Mouse (Mus musculus) cortical plate, adult 2 months (tissue): ENCODE measurements around the gene Flnb. TPM values are rescaled to one million over a fixed set of nuclear protein-coding genes. Genes with fewer than 3 reads are reported as not detected.

ENCODE experiments used
- H3K27ac ChIP-seq: fragments of 200-500 bp; 2 replicates; pipeline ENCODE4 v1.5.1; 2012; ENCODE audit warnings: low read length, control low read depth, inconsistent platforms; ENCODE audit not compliant: insufficient read depth
- H3K4me1 ChIP-seq: fragments of 200-500 bp; 2 replicates; pipeline ENCODE4 v1.6.1; 2011; ENCODE audit warnings: low read length; ENCODE audit not compliant: control insufficient read depth, insufficient read depth
- H3K4me3 ChIP-seq: fragments of 200-500 bp; 2 replicates; pipeline ENCODE4 v1.5.1; 2011; ENCODE audit warnings: mild to moderate bottlenecking, low read length, control low read depth; ENCODE audit not compliant: insufficient read depth
- CTCF ChIP-seq: fragments of 200-500 bp; IDR thresholded peaks from 2 replicates; pipeline ENCODE4 v1.5.1; 2011; ENCODE audit warnings: mild to moderate bottlenecking, control low read depth, low read length; ENCODE audit not compliant: insufficient read depth; ENCODE audit errors: extremely low read depth
- POLR2A ChIP-seq: fragments of 200-500 bp; IDR thresholded peaks from 2 replicates; pipeline ENCODE4 v1.6.1; 2011; ENCODE audit warnings: mild to moderate bottlenecking, low read length, control low read depth; ENCODE audit not compliant: insufficient read depth; ENCODE audit errors: extremely low read depth
- polyA plus RNA-seq: library from polyadenylated mRNA; depleted of rRNA; stranded (reverse); fragments of >200 nt; gene quantifications from 2 replicates; pipeline ENCODE4 v1.2.3, GENCODE M21; 2012

Flnb gene
- polyA plus RNA-seq, 1 experiment = 35.4 TPM

DNA sequence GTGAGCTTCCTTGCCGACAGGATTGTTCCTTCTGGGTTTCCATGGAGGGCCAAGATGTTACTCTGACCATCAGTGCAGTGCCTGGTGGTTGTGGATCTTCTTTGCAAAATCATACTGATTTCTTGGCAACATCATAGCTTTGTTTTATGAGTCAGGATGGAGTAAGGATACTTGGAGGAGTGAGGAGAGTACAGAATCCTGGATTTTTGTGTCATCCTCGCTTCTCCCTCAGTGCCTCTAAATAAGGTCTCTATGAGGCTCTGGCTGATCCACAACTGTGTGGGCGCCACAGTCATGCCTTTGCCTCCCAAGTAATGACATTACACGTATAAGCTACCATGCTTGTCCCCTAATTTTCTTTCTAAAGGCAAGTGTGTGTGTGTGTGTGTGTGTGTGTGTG lies 28.9 kb downstream of the Flnb start:
- TF ChIP-seq POLR2A (no peak), CTCF (no peak)
- Histone ChIP-seq H3K4me3 (no peak overlapping the region), H3K4me1 (peaks cover 6% of the 10 kb centered on the region), H3K27ac (no peak overlapping the region)

DNA sequence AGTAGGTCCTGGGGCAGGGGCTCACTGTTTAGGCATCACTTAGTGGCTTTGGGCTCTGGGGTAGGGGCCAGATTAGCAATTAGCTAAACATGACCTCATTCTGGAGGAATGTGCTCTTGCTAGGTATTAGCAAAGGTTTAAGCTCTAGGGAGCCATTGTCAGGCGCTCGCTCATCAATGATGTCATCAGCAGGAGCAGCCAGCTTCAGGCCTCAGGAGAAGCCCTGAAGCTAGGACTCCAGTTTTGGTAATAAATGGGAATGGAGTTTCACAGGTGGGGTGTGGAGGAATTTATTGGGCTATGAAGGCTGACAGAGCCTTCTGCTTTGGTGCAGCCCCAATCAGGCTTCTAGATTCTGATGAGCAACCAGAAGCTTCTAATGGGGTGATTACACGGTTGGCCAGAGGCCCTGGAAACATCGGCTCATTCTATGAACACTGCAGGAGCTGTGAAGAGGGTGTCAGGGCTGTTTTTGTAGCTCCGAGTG lies 30.0 kb downstream of the Flnb start:
- H3K4me1 ChIP-seq = peaks cover 6% of the 10 kb centered on the region
- no peak overlapping the region for H3K4me3 ChIP-seq
- H3K27ac ChIP-seq = no peak overlapping the region
- TF ChIP-seq CTCF = no peak
- no peak for TF ChIP-seq POLR2A

DNA sequence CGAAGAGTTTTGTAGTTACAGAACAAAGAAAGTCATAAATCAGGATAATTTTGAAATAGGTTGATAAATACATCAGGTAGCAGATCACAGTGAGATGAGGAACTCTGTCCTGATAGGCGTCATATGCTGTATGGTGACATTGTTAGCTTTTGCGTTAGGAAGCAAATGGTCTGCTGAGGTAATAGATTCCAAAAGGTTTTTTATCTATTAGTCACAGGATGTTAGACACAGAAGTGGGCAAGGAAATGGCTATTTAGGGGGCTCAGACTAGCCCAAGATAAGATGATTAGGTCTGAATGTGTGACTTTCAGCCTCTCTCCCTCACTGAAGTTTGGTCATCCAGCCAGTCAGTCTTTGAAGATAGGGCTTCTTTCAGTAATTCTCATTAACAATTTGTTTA lies 33.2 kb downstream of the Flnb start:
- no peak overlapping the region for H3K27ac ChIP-seq
- TF ChIP-seq POLR2A (no peak), CTCF (no peak)
- peaks cover 6% of the 10 kb centered on the region for H3K4me1 ChIP-seq
- no peak overlapping the region for H3K4me3 ChIP-seq

DNA sequence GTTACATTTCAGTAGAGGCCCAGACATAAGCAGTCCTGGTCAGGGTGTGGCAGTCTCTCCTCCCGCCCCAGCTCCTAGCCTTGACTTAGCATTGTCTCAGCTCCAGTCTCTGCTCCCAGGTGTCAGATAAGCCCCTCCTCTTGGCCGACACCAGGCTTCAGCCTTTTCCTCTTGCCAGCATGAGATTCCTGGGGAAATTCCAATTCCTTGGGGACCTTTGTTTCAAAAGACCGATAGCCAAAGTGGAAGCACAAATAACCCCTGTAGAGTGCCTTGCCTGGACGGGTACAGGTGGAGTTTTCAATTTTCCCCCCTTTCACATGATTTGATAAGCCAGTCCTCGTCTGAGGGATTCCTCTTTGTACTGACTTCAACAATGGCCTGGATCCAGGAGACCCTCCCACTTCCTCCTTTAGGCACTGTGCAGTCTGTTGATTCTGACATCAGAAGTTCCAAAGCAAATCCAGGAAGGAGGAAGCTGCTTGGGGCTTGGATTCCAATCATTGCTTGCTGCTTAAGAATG lies 33.8 kb downstream of the Flnb start:
- Histone ChIP-seq H3K4me1 (peaks cover 4% of the 10 kb centered on the region), H3K27ac (no peak overlapping the region), H3K4me3 (no peak overlapping the region)
- TF ChIP-seq POLR2A (no peak), CTCF (no peak)

DNA sequence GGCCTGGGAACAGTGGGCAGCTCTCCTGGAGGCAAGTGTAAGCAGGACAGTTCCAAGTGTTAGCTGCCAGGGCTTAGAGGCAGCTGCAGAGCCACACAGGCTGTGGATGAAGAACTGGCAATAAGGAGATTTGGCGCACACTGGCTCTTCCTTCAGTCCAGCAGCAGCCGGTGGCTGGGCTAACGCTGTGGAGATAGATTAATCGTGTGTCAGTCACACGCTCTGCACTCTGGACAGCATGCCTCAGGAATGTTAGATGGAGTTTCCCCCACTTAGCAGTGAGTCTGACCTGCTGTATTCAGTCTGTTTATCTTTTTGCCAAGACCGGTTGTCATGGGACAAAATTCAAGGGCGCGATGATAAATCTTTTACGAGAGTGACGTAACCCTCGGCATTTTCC lies 35.9 kb downstream of the Flnb start:
- Histone ChIP-seq H3K4me1 (no peaks in the 10 kb centered on the region; the same call in none of the 2 replicates), H3K4me3 (no peak overlapping the region), H3K27ac (no peak overlapping the region)
- no peak for TF ChIP-seq POLR2A
- TF ChIP-seq CTCF = no peak

DNA sequence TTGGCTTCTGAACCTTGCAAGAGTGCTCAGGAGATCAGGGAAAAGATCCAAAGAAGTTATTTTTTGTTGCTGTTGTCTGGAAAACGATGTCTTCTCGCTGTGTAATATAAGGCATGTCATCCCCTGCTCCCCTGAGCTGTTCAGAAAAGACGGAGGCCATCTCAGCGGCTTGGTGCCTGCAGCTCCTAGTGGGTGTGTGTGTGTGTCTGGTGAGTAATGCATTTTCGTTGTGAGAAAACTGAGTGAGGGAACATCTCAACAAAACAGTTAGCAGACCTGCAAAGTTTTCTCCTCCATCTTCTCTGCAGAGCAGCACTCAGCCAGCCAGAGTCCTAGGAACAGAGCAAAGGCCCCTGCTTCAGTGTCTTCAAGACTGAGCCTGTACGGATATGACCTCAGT lies 36.6 kb downstream of the Flnb start:
- Histone ChIP-seq H3K27ac (no peak overlapping the region), H3K4me1 (no peaks in the 10 kb centered on the region; the same call in none of the 2 replicates), H3K4me3 (no peak overlapping the region)
- TF ChIP-seq POLR2A (no peak), CTCF (no peak)

DNA sequence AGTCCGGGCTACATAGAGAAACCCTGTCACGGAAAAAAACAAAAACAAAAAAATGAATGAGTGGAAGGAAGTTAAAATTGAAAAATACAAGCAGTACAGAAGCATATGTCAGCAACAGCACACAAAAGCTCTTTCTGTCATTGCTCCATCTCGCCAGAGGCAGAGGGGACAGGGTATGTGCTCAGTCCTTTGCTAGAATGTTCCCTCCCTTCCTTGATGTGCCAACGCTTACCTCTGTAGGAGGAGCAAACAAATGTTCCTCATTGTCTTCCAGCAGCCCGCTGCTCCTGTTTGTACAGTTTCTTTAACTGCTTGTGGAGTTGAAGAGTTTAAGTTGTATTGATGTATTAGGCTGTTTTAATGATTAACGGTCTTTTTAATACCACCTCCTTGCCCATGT lies 37.3 kb downstream of the Flnb start:
- H3K4me1 ChIP-seq = no peaks in the 10 kb centered on the region; the same call in none of the 2 replicates
- no peak overlapping the region for H3K27ac ChIP-seq
- TF ChIP-seq POLR2A = no peak
- H3K4me3 ChIP-seq = no peak overlapping the region

DNA sequence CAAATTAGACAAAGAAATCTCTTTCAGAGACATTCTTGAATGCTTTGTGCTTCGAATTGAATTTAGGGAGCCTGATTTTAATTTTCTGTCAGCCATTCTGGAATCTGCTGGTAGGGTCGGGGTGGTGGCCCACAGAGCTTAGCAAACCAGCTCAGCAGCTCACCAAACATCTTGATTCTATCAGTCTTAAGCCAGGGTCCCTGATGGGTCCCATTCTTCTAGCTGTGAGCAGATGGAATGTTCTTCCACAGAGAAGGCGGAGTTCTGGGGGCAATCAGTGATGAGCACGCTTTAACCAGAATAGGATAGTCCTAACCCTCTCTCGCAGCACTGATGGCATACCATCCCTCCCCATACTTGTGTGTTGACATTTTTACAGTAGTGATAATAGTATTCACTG lies 37.7 kb downstream of the Flnb start:
- no peak overlapping the region for H3K4me3 ChIP-seq
- no peak for TF ChIP-seq CTCF
- no peak for TF ChIP-seq POLR2A
- no peak overlapping the region for H3K27ac ChIP-seq
- no peaks in the 10 kb centered on the region; the same call in none of the 2 replicates for H3K4me1 ChIP-seq

DNA sequence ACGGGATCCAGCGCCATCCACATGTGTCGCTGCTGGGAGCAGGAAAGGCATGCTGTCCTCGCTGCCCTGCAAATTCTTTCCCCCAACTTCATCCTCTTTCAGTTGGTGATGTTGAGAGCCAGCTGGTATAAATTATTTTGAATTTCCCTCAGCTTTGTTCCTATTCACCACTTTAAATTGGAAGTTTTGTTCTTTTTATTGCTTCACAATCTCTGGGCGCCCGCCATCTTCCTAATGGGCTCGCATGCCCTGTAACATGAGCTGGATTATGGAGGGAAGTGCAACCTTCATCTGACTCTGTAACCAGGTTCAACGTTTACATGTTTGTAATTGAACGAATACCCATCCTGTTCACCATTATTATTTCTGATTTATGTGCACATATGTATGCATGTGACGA lies 38.6 kb downstream of the Flnb start:
- TF ChIP-seq CTCF (no peak), POLR2A (no peak)
- Histone ChIP-seq H3K4me3 (no peak overlapping the region), H3K27ac (no peak overlapping the region), H3K4me1 (no peaks in the 10 kb centered on the region; the same call in none of the 2 replicates)

DNA sequence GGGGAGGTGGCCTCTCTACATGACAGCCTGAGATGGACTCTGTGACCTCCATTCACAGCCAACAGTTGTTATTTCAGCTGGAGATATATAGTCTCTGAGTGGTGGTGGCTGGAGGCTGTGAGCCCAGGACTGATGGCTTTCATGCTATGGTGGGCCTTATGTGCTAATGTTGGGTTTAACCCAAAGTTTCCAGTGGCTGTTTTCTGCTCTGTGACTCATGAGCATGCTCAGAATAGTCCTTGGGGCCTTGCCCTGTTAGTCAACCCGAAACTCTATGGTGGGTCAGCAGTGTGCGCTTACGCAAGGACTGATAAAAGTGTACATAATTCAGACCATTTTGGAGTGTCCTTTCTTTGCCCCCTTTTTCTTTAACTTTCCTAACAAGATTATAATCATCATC lies 40.1 kb downstream of the Flnb start:
- Histone ChIP-seq H3K27ac (no peak overlapping the region), H3K4me1 (no peaks in the 10 kb centered on the region; the same call in none of the 2 replicates), H3K4me3 (no peak overlapping the region)
- TF ChIP-seq CTCF (no peak), POLR2A (no peak)
